Mouse (Mus musculus): ENCODE data around the gene Fcgr2b.

DNA sequence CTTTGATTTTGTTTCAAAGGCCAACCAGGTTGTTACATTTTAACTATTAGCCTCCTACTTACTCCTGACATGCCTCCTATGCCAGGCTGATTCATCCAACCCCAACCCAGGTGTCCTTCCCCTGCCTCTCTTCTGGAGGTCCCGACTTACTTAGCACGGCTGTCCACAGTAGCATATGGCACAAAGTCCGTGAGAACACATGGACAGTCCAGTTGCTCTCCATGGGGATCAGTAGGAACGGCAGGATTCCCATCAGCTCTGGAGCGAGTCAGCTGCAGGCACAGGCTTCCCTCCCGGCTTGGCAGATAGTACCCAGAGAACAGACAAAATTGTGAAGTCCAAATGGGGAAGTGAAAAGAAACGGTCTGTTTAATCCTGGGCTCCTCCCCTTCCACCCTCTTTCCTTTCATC is 591 bp downstream of the Fcgr2b start:
- TF ChIP-seq CTCF (IDR thresholded peaks at IDR 0.05; ENCODE audit: low read depth) (no peak), EP300 (IDR thresholded peaks at IDR 0.05; ENCODE audit: low read depth) (no peak)
